Mouse (Mus musculus) left cerebral cortex, adult 9 months (tissue): ENCODE data around the gene Cldn11.

ENCODE experiments used
- DNase-seq, 2 experiments: peaks; one replicate each; pipeline ENCODE4 v3.0.0; 2022; ENCODE audit warnings: low spot score in 2 of 2

Cldn11 gene

GRCm38 (mm10) chr3:31160046-31160445, 10.3 kb downstream of the Cldn11 start:
- no peak for DNase-seq

DNA sequence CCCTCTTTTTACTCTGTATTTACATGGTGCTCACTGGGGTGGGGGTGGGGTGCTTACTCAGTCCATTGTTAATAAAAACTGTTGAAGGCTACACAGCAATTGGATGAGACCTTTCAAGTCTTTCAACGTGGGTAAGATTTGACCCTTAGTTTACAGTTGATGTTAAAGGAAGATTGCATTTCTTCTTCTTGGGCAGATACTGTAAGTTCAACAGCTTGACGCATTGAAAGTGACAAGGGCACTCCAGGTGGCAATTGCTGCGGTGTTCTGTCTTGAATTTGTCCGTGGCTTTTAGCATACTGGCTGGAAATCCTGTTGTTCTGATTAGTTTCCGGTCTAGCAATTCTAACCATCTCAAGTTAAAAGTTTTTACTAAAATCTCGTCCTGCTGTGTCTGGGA, 11.6 kb downstream of the Cldn11 start:
- DNase-seq: no peak

DNA sequence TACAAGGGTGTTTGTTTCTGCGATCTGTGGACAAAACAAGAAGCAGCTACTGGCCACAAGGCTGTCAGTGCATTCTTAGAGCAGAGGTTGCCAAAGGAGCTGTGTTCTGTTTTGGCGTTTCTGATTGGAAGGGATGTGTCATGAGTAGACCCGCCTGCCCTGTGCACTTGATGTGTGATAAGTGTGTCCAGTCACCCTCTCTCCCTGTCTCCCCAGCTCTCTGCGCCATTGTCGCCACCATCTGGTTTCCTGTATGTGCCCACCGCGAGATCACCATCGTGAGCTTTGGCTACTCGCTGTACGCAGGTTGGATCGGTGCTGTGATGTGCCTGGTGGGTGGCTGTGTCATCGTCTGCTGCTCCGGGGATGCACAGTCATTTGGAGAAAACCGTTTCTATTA, 13.1 kb downstream of the Cldn11 start:
- no peak for DNase-seq

GRCm38 (mm10) chr3:31165803-31166202, 16.1 kb downstream of the Cldn11 start:
- no peak for DNase-seq

- peak; percentile 60 to 76 for DNase-seq
These were observed 16.7 kb downstream of the Cldn11 start for GRCm38 (mm10) chr3:31166365-31166871.

- DNase-seq: no peak
These were observed 40.6 kb downstream of the Cldn11 start for GRCm38 (mm10) chr3:31190342-31190741.

DNA sequence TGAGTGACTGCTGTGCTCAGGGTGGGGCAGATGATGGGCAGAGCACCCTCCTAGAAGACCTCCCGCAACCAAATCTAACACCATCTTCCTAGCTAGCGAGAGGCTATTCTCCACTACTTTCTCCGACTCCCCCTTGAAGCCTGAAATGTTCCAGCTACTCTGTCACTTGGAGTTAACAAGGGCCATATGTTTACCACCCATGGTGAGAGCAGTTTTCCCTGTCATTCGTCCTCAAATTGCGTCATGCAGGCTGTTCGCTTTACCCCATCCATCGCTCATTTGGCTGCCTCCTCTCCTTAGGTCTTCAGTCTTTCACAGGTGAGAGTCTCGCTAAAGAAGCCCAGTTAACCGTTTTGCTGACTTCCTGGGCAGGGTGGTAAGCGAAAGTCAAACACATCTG, 41.7 kb downstream of the Cldn11 start:
- DNase-seq: no peak

- no peak for DNase-seq
These were observed 49.6 kb downstream of the Cldn11 start for GRCm38 (mm10) chr3:31199162-31199877.

DNA sequence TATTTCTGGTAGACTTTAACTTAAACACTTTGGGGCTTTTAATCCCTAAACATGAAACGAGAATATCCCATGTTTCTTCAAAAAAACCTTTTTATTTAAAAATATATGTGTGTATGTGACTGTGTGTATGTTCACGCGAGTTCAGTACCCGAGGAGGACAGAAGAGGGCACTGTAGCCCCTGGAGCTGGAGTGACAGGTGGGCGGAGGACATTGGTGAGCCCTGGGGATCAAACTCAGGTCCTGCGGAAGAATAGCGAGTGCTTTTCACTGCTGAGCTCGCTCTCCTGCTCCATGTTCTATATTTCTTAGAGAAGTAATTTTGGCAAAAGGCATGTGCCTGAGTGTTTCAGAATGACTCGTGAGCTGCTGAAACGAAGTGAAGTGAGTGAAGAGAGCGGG, 54.2 kb downstream of the Cldn11 start:
- no peak for DNase-seq

GRCm38 (mm10) chr3:31205167-31205566, 55.4 kb downstream of the Cldn11 start:
- no peak for DNase-seq

DNA sequence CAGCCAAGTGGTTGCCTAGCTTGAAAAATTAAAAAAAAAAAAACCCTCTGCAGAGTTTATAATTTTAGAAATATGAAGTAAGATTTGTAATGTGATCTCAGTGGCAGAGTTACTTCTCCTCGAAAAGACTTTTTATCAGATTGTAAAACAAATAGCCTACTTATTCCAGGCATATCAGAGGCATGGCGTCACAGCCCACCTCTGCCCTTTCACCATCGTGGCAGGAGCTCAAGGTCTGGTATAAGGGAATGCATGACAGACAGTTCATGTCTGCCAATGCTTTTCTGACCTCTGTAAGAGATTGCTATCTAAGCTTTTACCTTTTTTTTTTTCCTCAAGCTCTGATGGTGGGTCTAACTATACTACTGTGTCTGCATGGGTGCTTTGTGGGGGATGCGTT, 58.3 kb downstream of the Cldn11 start:
- DNase-seq: no peak

DNA sequence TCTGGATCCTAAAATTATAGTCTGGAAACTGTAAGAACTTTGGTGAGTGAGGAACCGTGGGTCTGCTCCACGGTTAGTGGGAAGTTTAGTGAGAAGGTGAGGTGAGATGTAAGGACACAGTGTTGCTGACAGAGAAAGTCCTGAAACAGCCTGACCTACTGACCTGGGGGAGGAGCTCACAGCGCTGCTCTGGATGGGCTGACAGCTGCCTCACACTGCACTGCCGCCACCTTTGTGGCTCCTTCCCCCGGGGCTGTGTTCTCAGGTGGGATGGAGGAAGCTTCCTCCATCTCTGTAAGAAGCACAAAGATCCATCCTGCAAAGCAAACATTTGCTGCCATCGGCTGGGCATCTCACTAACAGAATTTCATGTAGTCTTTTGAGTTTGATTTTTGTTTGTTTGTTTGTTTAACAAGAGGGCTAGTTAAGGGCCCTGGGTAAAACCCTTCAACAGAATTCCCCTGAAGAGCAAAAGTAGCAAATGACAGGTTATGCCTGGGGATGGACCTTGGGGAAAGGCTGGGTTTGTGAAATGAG, 58.8 kb downstream of the Cldn11 start:
- DNase-seq: no peak

DNA sequence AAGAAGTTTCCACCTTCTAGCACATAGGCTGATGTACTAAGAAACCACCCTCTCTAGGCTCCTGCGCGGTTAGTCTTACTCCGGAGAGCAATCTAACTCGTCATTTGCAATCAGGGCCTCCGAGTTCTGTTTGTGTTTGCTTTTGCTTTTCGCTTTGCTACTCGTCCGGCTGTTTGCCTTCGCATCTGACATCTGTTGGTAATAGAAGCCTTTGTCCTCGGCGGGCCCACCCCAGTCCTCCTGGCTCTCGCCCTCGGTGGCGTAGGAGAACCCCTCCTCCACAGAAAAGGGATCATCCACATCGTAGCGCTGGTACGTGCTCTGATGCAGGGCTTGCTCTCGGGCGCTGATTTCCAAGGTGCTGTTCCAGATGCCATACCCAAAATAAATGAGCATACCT, 59.3 kb downstream of the Cldn11 start:
- DNase-seq: peak in 1 of 2 experiments; percentile 50

- DNase-seq: no peak
These were observed 62.7 kb downstream of the Cldn11 start for GRCm38 (mm10) chr3:31212205-31213038.

- peak in 1 of 2 experiments; percentile 39 for DNase-seq
These were observed 64.1 kb downstream of the Cldn11 start for GRCm38 (mm10) chr3:31213802-31214201.
